Mouse (Mus musculus): ENCODE measurements around the gene Shq1.

GRCm38 (mm10) chr6:100592991-100593390, 78.0 kb downstream of the Shq1 start:
- TF ChIP-seq CEBPB (IDR thresholded peaks at IDR 0.05; ENCODE audit: low read depth) = no peak
- no peak for TF ChIP-seq CTCF (IDR thresholded peaks at IDR 0.05; ENCODE audit: control insufficient read depth, insufficient read depth, insufficient read length)

All from C2C12 (cell line).